ENCODE assay signal across 8 mouse cellular contexts in the genomic region with DNA sequence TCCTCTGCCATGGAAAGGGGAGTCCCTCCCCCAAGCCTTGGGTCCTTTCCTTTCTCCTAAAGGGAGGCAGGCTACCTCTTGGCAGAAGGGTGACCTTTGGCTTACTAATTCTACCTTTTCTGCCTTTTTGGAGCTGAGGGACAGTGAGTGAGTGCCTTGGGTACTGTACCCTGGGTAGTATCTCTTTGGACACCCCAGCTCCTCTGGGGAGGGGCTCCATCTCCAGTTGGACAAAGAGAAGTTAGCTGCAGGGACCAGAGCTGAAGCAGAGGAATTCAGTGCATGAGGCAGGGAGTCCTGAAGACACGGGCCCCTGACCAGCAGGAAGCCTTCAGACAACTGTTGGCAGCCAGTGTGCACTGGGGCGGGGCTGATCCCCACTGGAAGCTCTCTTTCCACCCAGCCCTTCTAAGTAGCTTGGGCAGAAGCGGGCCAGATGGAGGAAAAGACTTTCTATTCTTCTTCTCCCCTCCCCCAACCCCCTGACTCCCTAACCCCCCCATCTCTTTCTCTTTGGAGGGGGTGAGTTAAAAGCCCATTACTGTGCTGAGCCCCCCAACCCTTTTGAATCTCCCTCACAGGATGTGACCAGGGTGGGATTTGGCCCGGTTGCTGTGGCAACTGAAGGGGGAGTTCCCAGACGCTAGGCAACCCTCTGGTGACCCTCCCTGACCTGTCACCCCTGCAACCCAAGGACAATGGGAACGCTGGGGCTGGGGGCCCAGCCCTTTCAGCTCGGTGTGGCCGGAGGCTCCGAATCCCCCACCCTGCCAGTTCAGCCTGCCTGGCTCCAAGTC. TPM values are rescaled to one million over a fixed set of nuclear protein-coding genes. Genes with fewer than 3 reads are reported as not detected.
A peak's percentile ranks its signal among the peaks of the same experiment; 100 is the strongest.
DNase-seq lines count a peak whose midpoint lies in the region; ATAC-seq lines count a peak whose summit lies in the region.

No protein-coding gene starts in this region.

- H3K9ac ChIP-seq in embryonic facial prominence, embryonic 13.5 days = no peak overlapping the region
- no peak overlapping the region; the same call in 1 of the 2 replicates for H3K9ac ChIP-seq in kidney, embryonic 14.5 days (ENCODE audit: low read depth, low read length)

- no peaks in the 10 kb centered on the region for H3K9me3 ChIP-seq in embryonic facial prominence, embryonic 13.5 days
- H3K9me3 ChIP-seq in heart, embryonic 10.5 days = no peaks in the 10 kb centered on the region
- H3K9me3 ChIP-seq in kidney, embryonic 14.5 days (ENCODE audit: control insufficient read depth, low read length) = no peaks in the 10 kb centered on the region

- peaks cover 58% of the 10 kb centered on the region for H3K36me3 ChIP-seq in embryonic facial prominence, embryonic 13.5 days
- H3K36me3 ChIP-seq in heart, embryonic 10.5 days = peaks cover 69% of the 10 kb centered on the region
- H3K36me3 ChIP-seq in kidney, embryonic 14.5 days (ENCODE audit: control insufficient read depth, insufficient read depth, low read length) = peaks cover 36% of the 10 kb centered on the region

- ATAC-seq in embryonic facial prominence, embryonic 13.5 days (ENCODE audit: insufficient number of reproducible peaks, insufficient read depth, low FRiP score, low TSS enrichment, low read depth) = no peak; the same call in 1 of the 2 replicates
- peak; percentile 94 for ATAC-seq in kidney, embryonic 14.5 days (ENCODE audit: low FRiP score, low TSS enrichment)

- H3K27ac ChIP-seq in embryonic facial prominence, embryonic 13.5 days = peak overlapping the region; percentile 22; the same call in 1 of the 2 replicates
- peak overlapping the region; percentile 69 for H3K27ac ChIP-seq in heart, embryonic 10.5 days
- peak overlapping the region; percentile 69; the same call in 1 of the 2 replicates for H3K27ac ChIP-seq in kidney, embryonic 14.5 days (ENCODE audit: low read depth, low read length)

- no peak overlapping the region for H3K4me3 ChIP-seq in embryonic facial prominence, embryonic 13.5 days
- peak overlapping the region; percentile 19; the same call in 1 of the 2 replicates for H3K4me3 ChIP-seq in heart, embryonic 10.5 days
- H3K4me3 ChIP-seq in kidney, embryonic 14.5 days (ENCODE audit: low read length) = no peak overlapping the region

- peak overlapping the region; percentile 7; the same call in 1 of the 2 replicates for H3K4me2 ChIP-seq in embryonic facial prominence, embryonic 13.5 days
- H3K4me2 ChIP-seq in kidney, embryonic 14.5 days (replicated peaks; ENCODE audit: low read depth, low read length) = 0 out of 2 replicates have a peak overlapping the region, but pooled peaks have one; percentile 6

- H3K4me1 ChIP-seq in embryonic facial prominence, embryonic 13.5 days = peaks cover 24% of the 10 kb centered on the region
- peaks cover 31% of the 10 kb centered on the region for H3K4me1 ChIP-seq in heart, embryonic 10.5 days
- peaks cover 31% of the 10 kb centered on the region for H3K4me1 ChIP-seq in kidney, embryonic 14.5 days (ENCODE audit: control insufficient read depth, insufficient read depth, low read length)

- H3K27me3 ChIP-seq in embryonic facial prominence, embryonic 13.5 days = no peaks in the 10 kb centered on the region
- no peaks in the 10 kb centered on the region for H3K27me3 ChIP-seq in heart, embryonic 10.5 days (ENCODE audit: insufficient read depth, poor library complexity, severe bottlenecking)
- no peaks in the 10 kb centered on the region for H3K27me3 ChIP-seq in kidney, embryonic 14.5 days (ENCODE audit: control insufficient read depth, insufficient read depth, low read length)

- WGBS in embryonic facial prominence, embryonic 13.5 days = 14% methylated on average over 9 of the region's 9 CpGs
- WGBS in heart, embryonic 10.5 days = 11% methylated on average over 9 of the region's 9 CpGs
- WGBS in kidney, embryonic 14.5 days = 4% methylated on average over 9 of the region's 9 CpGs

- no peak for DNase-seq in heart, embryonic 10.5 days (ENCODE audit: low spot score)
- peak; percentile 71 to 88 for DNase-seq in lung, postnatal 4 days
- no peak for DNase-seq in right cerebral cortex, postnatal 25 days
- DNase-seq in ovary, postnatal 36 days (ENCODE audit: low spot score) = no peak
- DNase-seq in thymus, postnatal 25 days = no peak
- no peak for DNase-seq in cerebellum, adult 18-20 months

RNA-seq across cellular contexts. Expression of gene Foxp4, which starts 26.3 kb away (rescaled TPM):
- 18.9 and 19.8 TPM in 2 replicates for polyA plus RNA-seq in embryonic facial prominence, embryonic 13.5 days (2015; fragmentation: Nextera tagmentation; extraction: Ambion mirVana)
- 12.4 and 27.3 TPM in 2 replicates for polyA plus RNA-seq in heart, embryonic 10.5 days (2016; fragmentation: Nextera tagmentation; extraction: Ambion mirVana)
- polyA plus RNA-seq in kidney, embryonic 14.5 days (2014; fragmentation: Nextera tagmentation; extraction: Ambion mirVana) = 23.9 and 25.4 TPM in 2 replicates

Comparison
In these comparisons a context has a peak if more than half of its experiments do, and no peak if none do; other contexts are left out.
1. DNase-seq: peak in lung, postnatal 4 days (2 of 2); none in heart, embryonic 10.5 days (single experiment), right cerebral cortex, postnatal 25 days (single experiment), ovary, postnatal 36 days (single experiment), thymus, postnatal 25 days (single experiment) and cerebellum, adult 18-20 months (0 of 2).
2. Peak in every context shown above with its lines, with median percentiles within 50 percentile points of each other: H3K27ac ChIP-seq.